Mouse (Mus musculus): ENCODE data around the gene Hbs1l. TPM values are rescaled to one million over a fixed set of nuclear protein-coding genes. Genes with fewer than 3 reads are reported as not detected.

The Hbs1l gene
- polyA plus RNA-seq, 1 experiment from 2014 or later, result 109 TPM

GRCm38 (mm10) chr10:21267452-21267851 lies 28.3 kb upstream of the Hbs1l start:
- WGBS, result 79% methylated on average over 2 of the region's 2 CpGs
- Histone ChIP-seq H3K36me3 (ENCODE audit: control insufficient read depth, insufficient read depth, low read length) (no peaks in the 10 kb centered on the region), H3K27me3 (ENCODE audit: control insufficient read depth, insufficient read depth, low read length) (no peaks in the 10 kb centered on the region), H3K4me2 (replicated peaks; ENCODE audit: low read depth, low read length) (no peak overlapping the region), H3K9ac (ENCODE audit: low read depth, low read length) (no peak overlapping the region), H3K27ac (ENCODE audit: low read depth, low read length) (no peak overlapping the region), H3K9me3 (ENCODE audit: control insufficient read depth, low read length) (no peaks in the 10 kb centered on the region), H3K4me3 (ENCODE audit: low read length) (no peak overlapping the region), H3K4me1 (ENCODE audit: control insufficient read depth, insufficient read depth, low read length) (no peaks in the 10 kb centered on the region)
- no peak for ATAC-seq (ENCODE audit: low FRiP score, low TSS enrichment)

GRCm38 (mm10) chr10:21268786-21269410 lies 26.9 kb upstream of the Hbs1l start:
- WGBS, result 82% methylated on average over 6 of the region's 6 CpGs
- Histone ChIP-seq H3K27me3 (ENCODE audit: control insufficient read depth, insufficient read depth, low read length) (no peaks in the 10 kb centered on the region), H3K27ac (ENCODE audit: low read depth, low read length) (no peak overlapping the region), H3K4me2 (replicated peaks; ENCODE audit: low read depth, low read length) (no peak overlapping the region), H3K4me3 (ENCODE audit: low read length) (no peak overlapping the region), H3K9me3 (ENCODE audit: control insufficient read depth, low read length) (no peaks in the 10 kb centered on the region), H3K4me1 (ENCODE audit: control insufficient read depth, insufficient read depth, low read length) (no peaks in the 10 kb centered on the region), H3K9ac (ENCODE audit: low read depth, low read length) (no peak overlapping the region), H3K36me3 (ENCODE audit: control insufficient read depth, insufficient read depth, low read length) (no peaks in the 10 kb centered on the region)
- no peak for ATAC-seq (ENCODE audit: low FRiP score, low TSS enrichment)

- WGBS, result 93% methylated on average over 2 of the region's 2 CpGs
- Histone ChIP-seq H3K9ac (ENCODE audit: low read depth, low read length) (no peak overlapping the region), H3K27me3 (ENCODE audit: control insufficient read depth, insufficient read depth, low read length) (no peaks in the 10 kb centered on the region), H3K4me3 (ENCODE audit: low read length) (no peak overlapping the region), H3K36me3 (ENCODE audit: control insufficient read depth, insufficient read depth, low read length) (no peaks in the 10 kb centered on the region), H3K9me3 (ENCODE audit: control insufficient read depth, low read length) (no peaks in the 10 kb centered on the region), H3K4me2 (replicated peaks; ENCODE audit: low read depth, low read length) (no peak overlapping the region), H3K4me1 (ENCODE audit: control insufficient read depth, insufficient read depth, low read length) (no peaks in the 10 kb centered on the region), H3K27ac (ENCODE audit: low read depth, low read length) (no peak overlapping the region)
- no peak for ATAC-seq (ENCODE audit: low FRiP score, low TSS enrichment)
Measured at GRCm38 (mm10) chr10:21269920-21270319, 25.9 kb upstream of the Hbs1l start.

GRCm38 (mm10) chr10:21270905-21271304 lies 24.9 kb upstream of the Hbs1l start:
- WGBS, result 87% methylated on average over 5 of the region's 5 CpGs
- ATAC-seq (ENCODE audit: low FRiP score, low TSS enrichment), result no peak

GRCm38 (mm10) chr10:21271310-21271709 lies 24.5 kb upstream of the Hbs1l start:
- H3K9ac ChIP-seq (ENCODE audit: low read depth, low read length), result no peak overlapping the region
- no peaks in the 10 kb centered on the region for H3K27me3 ChIP-seq (ENCODE audit: control insufficient read depth, insufficient read depth, low read length)
- H3K4me1 ChIP-seq (ENCODE audit: control insufficient read depth, insufficient read depth, low read length), result no peaks in the 10 kb centered on the region
- 87% methylated on average over 2 of the region's 2 CpGs for WGBS
- H3K4me3 ChIP-seq (ENCODE audit: low read length), result no peak overlapping the region
- H3K9me3 ChIP-seq (ENCODE audit: control insufficient read depth, low read length), result no peaks in the 10 kb centered on the region
- no peak overlapping the region for H3K4me2 ChIP-seq (replicated peaks; ENCODE audit: low read depth, low read length)
- H3K27ac ChIP-seq (ENCODE audit: low read depth, low read length), result no peak overlapping the region
- no peaks in the 10 kb centered on the region for H3K36me3 ChIP-seq (ENCODE audit: control insufficient read depth, insufficient read depth, low read length)
- no peak for ATAC-seq (ENCODE audit: low FRiP score, low TSS enrichment)

More at GRCm38 (mm10) chr10:21270905-21271304, 24.9 kb upstream of the Hbs1l start:
- Histone ChIP-seq H3K4me3 (ENCODE audit: low read length) (no peak overlapping the region), H3K27ac (ENCODE audit: low read depth, low read length) (no peak overlapping the region), H3K9ac (ENCODE audit: low read depth, low read length) (no peak overlapping the region), H3K36me3 (ENCODE audit: control insufficient read depth, insufficient read depth, low read length) (no peaks in the 10 kb centered on the region), H3K9me3 (ENCODE audit: control insufficient read depth, low read length) (no peaks in the 10 kb centered on the region), H3K27me3 (ENCODE audit: control insufficient read depth, insufficient read depth, low read length) (no peaks in the 10 kb centered on the region), H3K4me1 (ENCODE audit: control insufficient read depth, insufficient read depth, low read length) (no peaks in the 10 kb centered on the region), H3K4me2 (replicated peaks; ENCODE audit: low read depth, low read length) (no peak overlapping the region)

GRCm38 (mm10) chr10:21271785-21272184 lies 24.0 kb upstream of the Hbs1l start:
- 72% methylated on average over 6 of the region's 6 CpGs for WGBS

GRCm38 (mm10) chr10:21287243-21288127 lies 8.3 kb upstream of the Hbs1l start:
- no peak overlapping the region for H3K4me2 ChIP-seq (replicated peaks; ENCODE audit: low read depth, low read length)
- H3K9me3 ChIP-seq (ENCODE audit: control insufficient read depth, low read length), result no peaks in the 10 kb centered on the region
- H3K27ac ChIP-seq (ENCODE audit: low read depth, low read length), result no peak overlapping the region
- H3K27me3 ChIP-seq (ENCODE audit: control insufficient read depth, insufficient read depth, low read length), result no peaks in the 10 kb centered on the region
- H3K36me3 ChIP-seq (ENCODE audit: control insufficient read depth, insufficient read depth, low read length), result no peaks in the 10 kb centered on the region
- no peak for ATAC-seq (ENCODE audit: low FRiP score, low TSS enrichment)
- no peak overlapping the region for H3K4me3 ChIP-seq (ENCODE audit: low read length)
- WGBS, result 58% methylated on average over 10 of the region's 10 CpGs
- H3K4me1 ChIP-seq (ENCODE audit: control insufficient read depth, insufficient read depth, low read length), result no peaks in the 10 kb centered on the region
- H3K9ac ChIP-seq (ENCODE audit: low read depth, low read length), result no peak overlapping the region

More at GRCm38 (mm10) chr10:21271785-21272184, 24.0 kb upstream of the Hbs1l start:
- no peaks in the 10 kb centered on the region for H3K9me3 ChIP-seq (ENCODE audit: control insufficient read depth, low read length)
- no peak for ATAC-seq (ENCODE audit: low FRiP score, low TSS enrichment)
- H3K27ac ChIP-seq (ENCODE audit: low read depth, low read length), result no peak overlapping the region
- H3K27me3 ChIP-seq (ENCODE audit: control insufficient read depth, insufficient read depth, low read length), result no peaks in the 10 kb centered on the region
- H3K9ac ChIP-seq (ENCODE audit: low read depth, low read length), result no peak overlapping the region
- no peaks in the 10 kb centered on the region for H3K36me3 ChIP-seq (ENCODE audit: control insufficient read depth, insufficient read depth, low read length)
- no peak overlapping the region for H3K4me2 ChIP-seq (replicated peaks; ENCODE audit: low read depth, low read length)
- no peak overlapping the region for H3K4me3 ChIP-seq (ENCODE audit: low read length)
- no peaks in the 10 kb centered on the region for H3K4me1 ChIP-seq (ENCODE audit: control insufficient read depth, insufficient read depth, low read length)

- no peak overlapping the region for H3K27ac ChIP-seq (ENCODE audit: low read depth, low read length)
- no peaks in the 10 kb centered on the region for H3K9me3 ChIP-seq (ENCODE audit: control insufficient read depth, low read length)
- WGBS, result 45% methylated on average over 4 of the region's 4 CpGs
- ATAC-seq (ENCODE audit: low FRiP score, low TSS enrichment), result no peak
- H3K4me3 ChIP-seq (ENCODE audit: low read length), result no peak overlapping the region
- H3K36me3 ChIP-seq (ENCODE audit: control insufficient read depth, insufficient read depth, low read length), result no peaks in the 10 kb centered on the region
- H3K27me3 ChIP-seq (ENCODE audit: control insufficient read depth, insufficient read depth, low read length), result no peaks in the 10 kb centered on the region
- H3K4me1 ChIP-seq (ENCODE audit: control insufficient read depth, insufficient read depth, low read length), result 0 out of 2 replicates have a peak, but pooled peaks cover 3% of the 10 kb centered on the region
- H3K4me2 ChIP-seq (replicated peaks; ENCODE audit: low read depth, low read length), result no peak overlapping the region
- H3K9ac ChIP-seq (ENCODE audit: low read depth, low read length), result no peak overlapping the region
Measured at GRCm38 (mm10) chr10:21291228-21291627, 4.6 kb upstream of the Hbs1l start.

GRCm38 (mm10) chr10:21294217-21294616 lies 1.6 kb upstream of the Hbs1l start:
- H3K4me2 ChIP-seq (replicated peaks; ENCODE audit: low read depth, low read length), result no peak overlapping the region
- peaks cover 16% of the 10 kb centered on the region; the same call in 1 of the 2 replicates for H3K4me1 ChIP-seq (ENCODE audit: control insufficient read depth, insufficient read depth, low read length)
- H3K4me3 ChIP-seq (ENCODE audit: low read length), result no peak overlapping the region
- H3K9me3 ChIP-seq (ENCODE audit: control insufficient read depth, low read length), result no peaks in the 10 kb centered on the region
- WGBS, result 89% methylated on average over 2 of the region's 2 CpGs
- ATAC-seq (ENCODE audit: low FRiP score, low TSS enrichment), result no peak
- H3K27ac ChIP-seq (ENCODE audit: low read depth, low read length), result no peak overlapping the region
- H3K9ac ChIP-seq (ENCODE audit: low read depth, low read length), result no peak overlapping the region
- no peaks in the 10 kb centered on the region for H3K27me3 ChIP-seq (ENCODE audit: control insufficient read depth, insufficient read depth, low read length)
- H3K36me3 ChIP-seq (ENCODE audit: control insufficient read depth, insufficient read depth, low read length), result no peaks in the 10 kb centered on the region
